Mouse (Mus musculus): ENCODE results near the gene Clic6.

DNA sequence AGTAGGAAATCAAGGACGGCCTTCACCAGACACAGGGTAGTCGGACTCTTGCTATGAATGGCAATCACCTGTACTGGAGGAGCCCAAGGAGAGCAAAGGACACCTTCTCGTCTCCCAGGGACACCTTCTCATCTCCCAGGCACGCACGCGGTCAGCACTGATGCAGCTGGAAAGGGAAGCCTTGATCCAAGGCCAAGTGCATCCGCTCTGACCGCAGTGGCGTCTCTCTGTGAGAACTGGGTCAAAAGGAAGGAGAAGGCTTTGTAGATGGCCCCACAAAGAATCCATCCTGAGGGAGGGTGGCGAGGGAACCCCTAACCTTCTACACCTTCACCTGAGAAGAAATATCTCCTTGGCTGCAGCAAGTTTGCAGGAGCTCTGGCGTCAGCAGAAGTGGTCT is 43.4 kb upstream of the Clic6 start:
- TF ChIP-seq CTCF (conservative IDR thresholded peaks at IDR 0.05; ENCODE audit: insufficient read depth, insufficient read length, low read depth, low read length) (no peak), POLR2A (IDR thresholded peaks at IDR 0.05; ENCODE audit: low read depth, low read length) (no peak)
